Mouse (Mus musculus): ENCODE measurements around the gene Exd1. TPM values are rescaled to one million over a fixed set of nuclear protein-coding genes. Genes with fewer than 3 reads are reported as not detected.
"Not testable (repeated sequence)": the region's sequence is repeated elsewhere in the genome, so short reads cannot be mapped to it uniquely, and the experiment has no call there.

The Exd1 gene
- total RNA-seq, 2 experiments from 2014 or later = 0.14 to 0.20 TPM

DNA sequence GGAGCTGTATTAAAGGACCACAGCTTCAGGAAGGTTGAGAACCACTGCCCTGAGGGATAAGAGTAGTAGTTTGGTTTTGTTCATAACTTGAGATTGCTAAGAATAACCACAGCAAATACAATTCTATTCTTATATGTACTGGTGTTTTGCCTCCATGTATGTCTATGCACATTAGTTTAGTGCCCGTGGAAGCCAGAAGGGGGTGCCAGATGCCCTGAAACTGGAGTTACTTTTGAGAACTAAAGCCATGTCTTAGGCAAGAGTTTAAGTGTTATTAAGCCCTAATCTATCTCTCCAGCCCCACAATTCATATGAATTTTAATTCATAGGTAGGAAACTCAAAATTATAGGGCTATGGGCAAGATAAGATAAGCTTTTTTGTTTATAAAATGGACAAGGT, 5.3 kb downstream of the Exd1 start:
- peak; percentile 42 for DNase-seq

DNA sequence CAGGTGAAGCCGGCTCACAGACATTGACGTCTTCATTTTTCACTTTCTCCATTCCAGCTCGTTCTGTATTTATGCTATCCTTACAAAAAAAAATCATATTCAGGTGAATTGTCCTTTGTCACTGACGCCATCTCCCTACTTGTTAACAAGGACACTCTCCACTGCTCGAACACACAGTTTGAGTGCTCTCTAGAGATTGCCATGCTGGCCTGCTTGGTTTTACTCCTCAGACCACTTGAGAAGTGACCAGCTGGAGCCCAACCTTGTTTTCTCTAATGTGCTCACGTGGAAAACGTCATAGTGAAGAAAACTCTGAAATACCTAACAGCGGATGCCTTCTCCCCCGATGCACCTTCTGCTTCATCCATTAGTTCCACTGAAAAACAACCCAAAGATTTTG, 8.6 kb downstream of the Exd1 start:
- DNase-seq = no peak

DNA sequence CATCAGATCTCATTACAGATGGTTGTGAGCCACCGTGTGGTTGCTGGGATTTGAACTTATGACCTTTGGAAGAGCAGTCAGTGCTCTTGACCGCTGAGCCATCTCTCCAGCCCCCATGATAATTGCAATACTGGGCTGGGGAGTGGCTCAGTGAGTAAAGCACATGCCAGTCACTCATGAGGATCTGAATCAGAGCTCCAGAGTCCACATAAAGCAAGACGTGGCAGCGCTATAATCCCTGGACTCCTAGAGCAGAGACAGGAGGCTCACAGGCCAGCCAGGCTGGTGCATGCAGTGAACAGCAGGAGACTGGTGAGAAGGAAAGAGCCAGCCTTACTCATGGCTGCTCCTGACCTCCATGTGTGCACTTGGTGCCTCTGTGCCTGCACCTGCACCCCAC, 22.0 kb downstream of the Exd1 start:
- no peak for DNase-seq

DNA sequence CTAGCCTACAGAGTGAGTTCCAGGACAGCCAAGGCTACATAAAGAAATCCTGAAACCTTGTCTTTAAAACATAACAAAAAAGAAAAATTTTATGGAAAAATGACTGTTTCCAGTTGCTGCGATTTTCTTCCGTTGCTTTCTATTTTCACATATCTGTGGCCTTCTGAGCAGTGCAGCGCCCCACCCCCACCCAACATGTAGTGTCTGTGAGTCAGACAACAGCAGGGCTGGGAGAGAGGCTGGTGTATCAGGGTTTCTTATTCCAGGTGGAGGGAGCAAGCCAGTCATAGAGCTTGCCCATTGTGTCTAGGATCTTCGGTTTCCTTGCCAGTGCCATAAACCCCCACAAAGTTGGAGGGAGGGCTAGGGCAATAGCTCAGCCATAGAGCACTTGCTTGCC, 23.6 kb downstream of the Exd1 start:
- DNase-seq = no peak

DNA sequence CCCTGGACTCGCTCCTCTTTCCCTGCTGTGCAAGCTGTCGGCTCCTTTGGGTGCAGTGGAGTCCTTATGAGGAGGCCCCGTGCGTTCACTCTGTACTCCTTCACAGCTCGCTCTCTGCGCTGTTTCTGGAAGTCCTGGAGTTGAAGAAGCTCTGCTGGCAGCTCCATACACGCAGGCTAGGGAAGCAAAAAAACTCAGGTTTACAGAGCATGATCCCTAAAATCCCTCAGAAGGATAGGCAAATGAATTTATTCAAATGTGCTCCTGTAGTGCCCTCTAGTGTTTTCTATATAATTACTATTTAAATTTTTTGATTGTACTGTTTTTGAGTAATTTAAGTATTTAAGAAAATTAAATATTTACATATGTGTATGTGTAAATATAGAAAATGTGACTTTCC, 26.9 kb downstream of the Exd1 start:
- DNase-seq = no peak

DNA sequence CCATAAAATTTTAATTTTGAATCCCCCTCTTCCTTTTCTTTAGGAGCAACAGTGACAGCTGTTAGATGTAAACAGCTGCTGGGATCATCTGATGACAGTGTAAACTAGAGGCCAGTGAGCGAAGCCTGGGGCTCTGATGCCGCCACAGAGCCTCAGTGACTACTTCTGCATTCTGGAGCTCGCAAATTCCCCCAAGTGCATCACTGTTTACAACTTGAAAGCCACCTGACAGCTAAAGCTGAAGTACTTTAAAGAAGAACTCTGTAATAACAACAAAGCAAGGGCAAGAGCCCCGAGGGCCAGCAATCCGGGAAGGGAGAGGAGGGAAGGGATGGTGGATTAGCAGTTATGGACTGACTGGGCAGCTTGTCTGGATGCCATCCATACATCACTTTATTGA, 30.6 kb downstream of the Exd1 start:
- no peak for DNase-seq

DNA sequence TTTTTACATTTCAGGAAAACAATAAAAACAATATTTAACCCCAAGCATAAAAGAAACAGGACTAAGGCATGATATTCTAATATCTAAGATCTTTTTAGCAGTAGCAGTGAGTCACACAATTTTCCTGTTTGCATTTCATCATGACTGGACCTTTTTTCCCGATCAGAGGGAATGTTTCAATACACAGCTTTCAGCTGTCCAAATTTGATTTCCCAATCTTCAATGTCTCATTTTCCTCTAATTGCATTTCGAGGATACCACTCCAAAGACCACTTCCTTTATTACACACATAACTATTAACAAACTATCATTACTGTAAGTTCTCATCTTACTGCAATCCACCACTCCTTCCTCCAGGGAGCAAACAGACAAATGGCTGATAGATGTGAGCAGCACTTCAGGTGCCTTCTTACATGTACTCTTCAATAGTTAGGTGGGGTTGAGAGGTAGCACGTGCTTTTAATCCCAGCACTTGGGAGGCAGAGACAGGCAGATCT, 33.4 kb downstream of the Exd1 start:
- DNase-seq = no peak

DNA sequence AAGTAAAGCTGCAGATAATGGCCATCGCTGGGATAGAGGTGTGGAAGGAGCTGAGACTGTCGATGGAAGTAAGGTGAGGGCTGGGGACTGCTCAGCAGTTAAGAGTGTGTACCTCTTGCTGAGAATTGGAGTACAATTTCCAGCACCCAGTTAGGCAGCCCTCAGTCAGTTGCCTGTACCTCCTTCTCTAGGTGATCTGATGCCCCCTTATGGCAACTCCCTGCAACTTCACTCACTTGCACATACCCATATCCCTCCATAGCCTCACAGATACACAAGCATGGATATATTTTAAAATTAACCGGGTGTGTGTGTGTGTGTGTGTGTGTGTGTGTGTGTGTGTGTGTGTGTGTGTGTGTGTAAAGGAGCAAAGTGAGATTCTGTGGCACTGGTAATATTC, 35.1 kb downstream of the Exd1 start:
- DNase-seq = no peak

DNA sequence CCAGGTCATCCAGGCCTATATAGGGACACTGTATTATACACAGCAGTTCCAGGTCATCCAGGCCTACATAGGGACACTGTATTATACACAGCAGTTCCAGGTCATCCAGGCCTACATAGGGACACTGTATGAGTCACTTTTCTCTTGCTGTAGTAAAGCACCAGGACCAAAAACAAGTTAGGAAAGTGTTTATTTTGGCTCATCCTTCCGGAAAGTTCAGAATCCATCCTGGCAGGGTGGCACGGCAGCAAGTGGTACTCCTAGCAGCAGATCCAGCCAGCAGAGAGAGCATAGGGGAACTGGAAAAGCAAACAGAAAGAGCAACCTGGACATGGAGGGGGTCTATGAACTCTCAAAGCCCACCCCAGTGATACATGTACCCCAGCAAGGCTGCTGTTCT, 36.6 kb downstream of the Exd1 start:
- DNase-seq = no peak

DNA sequence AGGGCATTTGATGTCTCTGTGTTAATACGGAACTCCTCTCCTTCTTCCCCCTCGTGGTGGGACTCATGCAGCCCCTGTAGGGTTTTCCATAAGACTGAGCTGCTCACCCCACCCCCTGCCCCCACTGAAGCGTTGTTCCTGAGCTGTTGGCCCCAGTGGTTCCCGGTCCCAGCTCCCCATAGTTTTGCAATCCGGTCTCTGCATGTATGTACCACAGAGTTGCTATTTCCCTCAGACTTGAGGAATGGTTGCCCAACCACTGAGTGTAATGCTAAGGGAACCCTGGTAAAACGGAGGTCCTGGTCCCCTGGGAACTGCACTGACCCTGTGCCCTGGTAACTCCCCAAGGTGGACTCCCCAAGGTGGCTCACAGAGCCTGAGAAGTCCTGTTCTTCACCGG, 38.9 kb downstream of the Exd1 start:
- not testable (repeated sequence) for DNase-seq

DNA sequence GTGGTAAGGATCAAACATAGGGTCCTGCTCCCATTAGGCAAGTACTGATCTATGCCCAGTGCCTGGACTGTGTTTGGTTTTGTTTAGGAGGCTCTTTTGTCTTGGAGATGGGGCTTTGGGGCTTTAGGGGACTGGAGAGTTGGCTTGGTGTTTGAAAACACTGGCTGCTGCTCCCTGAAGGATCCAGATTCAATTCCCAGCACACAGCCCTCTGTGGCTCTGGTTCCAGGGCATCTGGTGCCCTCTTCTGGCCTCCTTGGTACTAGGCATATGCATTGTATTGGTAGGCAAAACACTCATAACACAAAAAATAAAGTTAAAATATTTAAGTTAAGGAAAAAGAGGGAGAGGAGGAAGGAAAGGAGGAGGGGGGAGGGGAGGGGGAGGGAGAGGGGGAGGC, 40.3 kb downstream of the Exd1 start:
- DNase-seq = no peak

DNA sequence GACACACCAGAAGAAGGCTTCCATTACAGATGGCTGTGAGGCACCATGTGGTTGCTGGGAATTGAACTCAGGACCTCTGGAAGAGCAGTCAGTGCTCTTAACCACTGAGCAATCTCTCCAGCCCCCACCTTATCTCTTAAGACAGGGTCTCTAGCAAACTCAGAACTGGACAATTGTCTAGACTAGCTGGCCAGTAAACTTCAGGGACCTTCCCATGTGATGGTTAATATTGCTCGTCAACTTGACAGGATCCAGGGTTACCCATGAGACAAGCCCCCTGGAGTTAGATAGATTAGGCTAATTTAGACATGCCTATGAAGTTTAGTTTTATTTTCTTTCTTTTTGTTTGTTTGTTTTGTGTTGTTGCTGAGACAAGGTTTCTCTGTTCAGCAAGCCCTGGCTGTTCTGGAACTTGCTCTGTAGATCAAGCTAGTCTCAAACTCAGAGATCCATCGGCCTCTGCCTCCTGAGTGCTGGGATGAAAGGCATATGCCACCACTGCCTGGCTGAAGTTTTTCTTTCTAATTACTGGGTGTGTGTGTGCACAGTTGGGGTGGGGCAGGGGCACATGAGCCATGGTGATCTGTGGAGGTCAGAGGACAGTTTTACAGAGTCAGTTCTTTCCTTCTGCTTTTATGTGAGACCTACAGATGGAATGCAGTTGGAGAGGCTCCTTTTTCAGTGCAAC, 46.3 kb downstream of the Exd1 start:
- DNase-seq = no peak

DNA sequence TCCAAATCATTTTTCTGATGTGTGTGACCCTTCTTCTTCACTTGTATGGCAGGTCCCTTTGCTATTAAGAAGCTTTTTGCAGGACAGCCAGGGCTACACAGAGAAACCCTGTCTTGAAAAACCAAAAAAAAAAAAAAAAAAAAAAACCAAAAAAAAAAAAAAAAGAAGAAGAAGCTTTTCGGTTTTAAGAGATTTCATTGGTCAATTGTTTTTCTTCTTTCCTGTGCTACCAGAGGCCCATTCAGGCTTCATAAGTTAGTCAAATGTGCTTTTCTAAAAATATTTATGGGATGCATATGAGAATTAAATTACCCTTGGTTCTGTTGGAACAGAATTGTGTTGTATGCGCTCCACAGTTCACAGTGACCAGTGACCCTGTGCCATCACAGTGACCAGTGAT, 48.6 kb downstream of the Exd1 start:
- no peak for DNase-seq

DNA sequence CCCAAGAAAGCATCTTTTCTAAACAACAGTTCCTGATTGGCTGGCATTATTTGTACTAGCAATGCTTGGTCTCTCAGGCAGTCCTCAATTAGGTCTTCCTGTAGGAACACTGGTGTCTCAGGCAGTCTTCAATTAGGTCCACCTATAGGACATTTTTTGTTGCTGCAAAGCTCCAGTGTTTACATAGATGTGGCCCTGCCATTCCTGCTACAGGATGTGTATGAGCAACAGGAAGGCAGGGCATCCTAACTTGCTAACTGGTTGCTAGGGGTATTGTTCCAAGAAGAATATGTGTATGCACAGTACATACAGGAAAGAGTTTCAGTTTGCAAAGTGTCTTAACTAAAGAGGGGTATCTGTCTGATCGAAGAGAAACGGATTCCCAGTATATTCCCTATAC, 51.3 kb downstream of the Exd1 start:
- DNase-seq = no peak

DNA sequence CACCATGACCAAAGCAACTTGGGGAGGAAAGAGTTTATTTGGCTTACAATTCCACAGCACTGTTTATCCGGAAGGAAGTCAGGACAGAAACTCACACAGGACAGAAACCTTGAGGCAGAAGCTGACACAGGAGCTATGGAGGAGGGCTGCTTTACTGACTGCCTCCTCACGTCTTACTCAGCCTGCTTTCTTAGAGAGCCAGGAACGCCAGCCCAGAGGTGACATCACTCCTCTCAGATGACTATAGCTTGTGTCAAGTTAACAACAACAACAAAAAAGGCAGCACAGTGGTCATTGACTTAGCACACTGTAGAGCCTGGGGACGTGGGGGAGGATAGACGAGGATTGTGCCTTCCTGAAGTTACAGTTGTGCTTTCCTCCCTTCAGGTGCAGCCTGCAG, 55.5 kb downstream of the Exd1 start:
- no peak for DNase-seq

DNA sequence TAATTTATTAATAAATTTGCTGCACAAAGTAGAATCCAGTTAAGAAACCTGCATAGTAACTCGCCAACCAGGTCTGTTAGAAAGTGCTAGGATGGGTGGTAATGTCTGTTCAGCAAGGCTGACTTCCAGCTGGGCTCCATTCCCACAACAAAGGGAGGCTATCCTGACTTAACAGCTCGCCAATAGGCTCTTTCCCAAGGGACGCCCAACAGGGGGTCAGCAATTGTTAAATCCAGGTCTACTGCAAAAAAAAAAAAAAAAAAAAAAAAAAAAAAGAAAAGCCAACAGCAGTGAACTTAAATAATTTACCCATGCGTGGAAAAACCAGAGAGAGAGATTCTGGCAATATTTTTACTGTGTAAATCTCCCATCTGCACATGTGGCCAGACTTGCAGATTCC, 60.9 kb downstream of the Exd1 start:
- DNase-seq = no peak

DNA sequence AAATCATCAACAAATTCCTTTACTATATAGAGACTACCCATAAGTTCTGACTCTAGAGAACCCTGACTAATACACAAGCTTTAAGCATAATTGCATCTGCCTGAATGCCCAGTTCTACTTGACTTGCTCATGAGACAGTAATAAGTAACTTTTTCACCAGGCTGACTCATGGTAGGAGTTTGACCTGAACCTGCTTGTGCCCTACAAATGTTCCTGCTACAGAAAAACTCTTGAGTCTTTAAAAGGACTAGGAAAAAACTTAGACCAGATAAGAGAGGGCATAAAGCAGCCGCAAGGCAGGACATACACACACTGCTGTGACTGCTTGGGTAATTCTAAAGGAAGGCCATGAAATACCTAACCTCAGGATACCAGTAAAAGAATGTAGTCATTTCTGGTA, 65.1 kb downstream of the Exd1 start:
- DNase-seq = no peak

DNA sequence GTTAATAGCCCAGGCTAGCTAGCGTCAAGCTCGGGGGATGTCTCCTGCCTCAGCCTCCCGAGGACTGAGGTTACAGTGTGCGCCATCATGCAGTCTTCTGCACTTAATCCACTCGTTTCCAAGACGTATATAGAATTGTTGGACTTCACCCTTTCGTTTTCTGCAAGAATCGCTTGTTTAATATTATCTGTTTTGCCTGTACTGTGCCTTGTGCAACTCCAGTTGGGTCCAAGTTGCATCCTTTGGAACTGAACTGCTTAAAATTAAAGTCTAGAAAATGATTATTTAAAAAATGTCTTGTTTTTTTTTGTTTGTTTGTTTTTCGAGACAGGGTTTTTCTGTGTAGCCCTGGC, 69.1 kb downstream of the Exd1 start:
- no peak for DNase-seq

DNA sequence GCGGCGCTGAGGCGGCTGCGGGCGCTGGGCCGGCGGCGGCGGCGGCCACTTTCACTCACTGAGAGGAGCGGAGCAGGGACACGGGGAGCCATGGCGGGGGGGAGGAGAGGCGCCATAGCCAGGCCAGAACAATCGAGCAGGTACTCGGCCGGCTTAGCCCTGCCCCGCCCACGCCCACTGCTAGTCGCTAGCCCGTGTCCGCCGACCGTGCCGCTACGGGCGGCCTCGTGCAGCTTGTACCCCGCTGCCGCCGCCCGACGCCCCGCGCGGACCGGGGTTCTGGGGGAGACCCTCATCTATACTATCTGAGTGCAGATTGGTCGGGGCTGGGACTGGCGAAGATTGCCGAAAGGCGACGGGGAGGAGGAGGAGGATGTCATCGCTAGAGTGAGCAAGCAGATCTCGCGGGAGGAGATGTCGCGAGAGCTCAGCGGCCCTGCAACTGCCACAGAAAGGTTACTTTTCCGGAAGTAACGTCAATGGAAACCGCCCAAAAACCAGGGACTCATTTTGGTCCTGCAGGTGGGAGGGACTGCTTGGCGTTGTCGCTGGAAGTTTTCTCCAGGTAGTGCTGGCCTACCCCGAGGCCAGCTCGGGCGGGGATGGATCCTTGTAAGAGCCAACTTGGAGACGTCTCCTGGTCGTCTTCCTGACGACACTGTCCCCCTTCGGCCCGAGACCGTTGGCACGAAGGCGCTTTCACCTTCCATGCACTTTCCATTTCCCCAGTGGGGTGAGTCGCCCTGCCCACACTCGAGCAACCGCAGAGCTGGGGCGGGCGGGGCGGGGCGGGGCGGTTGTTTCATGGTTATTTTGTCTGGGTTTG, 69.6 kb downstream of the Exd1 start, which contains the start of gene Ino80:
TSS of gene Ino80 (minus strand) at position 117 of the 826 bp plus-strand sequence.
- peak; percentile 98 for DNase-seq

DNA sequence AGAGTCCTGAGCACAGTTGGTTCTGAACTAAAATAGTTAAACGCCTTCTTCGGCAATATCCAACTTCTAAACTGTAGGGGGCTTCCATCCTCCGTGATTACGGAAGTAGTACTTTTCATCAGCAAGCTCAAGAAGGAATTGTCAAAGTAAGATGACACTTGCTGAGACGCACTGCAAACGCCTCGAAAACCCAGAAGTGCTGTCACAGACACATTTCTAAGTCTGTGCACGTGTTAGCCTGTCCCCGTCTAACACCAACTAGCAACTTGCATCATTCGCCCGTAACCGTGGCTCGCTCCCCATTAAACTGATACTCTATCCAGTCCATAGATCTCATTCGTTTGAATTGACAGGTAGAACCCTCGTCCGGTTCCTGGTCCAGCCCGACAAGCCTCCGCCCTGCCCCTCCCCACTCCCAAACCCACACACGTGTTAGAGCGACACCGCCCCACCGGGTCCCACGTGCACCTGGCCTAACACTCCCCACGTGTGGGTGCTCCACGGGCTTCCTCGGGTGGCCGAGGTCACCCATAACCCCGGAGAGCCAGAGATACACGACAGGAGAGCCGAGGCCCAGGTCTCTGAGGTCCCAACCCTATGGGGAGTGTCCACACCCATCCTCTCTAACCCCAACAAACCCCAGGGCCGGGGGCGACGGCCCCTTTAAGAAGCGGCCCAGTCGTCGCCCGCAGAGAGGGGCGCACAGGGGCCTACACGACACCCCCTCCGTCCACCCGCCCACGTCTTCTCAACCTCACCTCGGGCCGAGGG, 70.6 kb downstream of the Exd1 start:
- peak; percentile 65 for DNase-seq

DNA sequence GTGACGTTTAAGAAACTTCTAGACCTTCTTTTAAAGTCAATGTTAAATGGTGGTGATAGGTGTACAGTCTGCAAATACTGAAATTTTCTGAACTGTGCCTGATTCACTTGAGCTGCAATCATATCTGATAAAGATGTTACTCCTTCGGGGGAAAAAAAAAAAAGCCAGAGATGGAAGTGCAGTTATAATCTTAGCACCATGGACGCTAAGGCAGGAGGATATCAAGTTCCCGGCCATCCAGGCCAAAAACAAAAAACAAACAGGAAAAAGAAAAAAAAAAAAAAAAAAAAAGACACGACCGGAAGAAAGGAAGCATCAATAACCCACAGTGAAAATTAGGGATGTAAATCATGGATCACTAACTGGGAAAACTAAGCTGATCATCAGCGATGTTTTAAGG, 71.3 kb downstream of the Exd1 start:
- DNase-seq = no peak

All from gastrocnemius, postnatal 10 days (tissue).